Mouse (Mus musculus) embryonic fibroblast, embryonic 13.5 days (primary cell): ENCODE measurements around the gene Tle6. TPM values are rescaled to one million over a fixed set of nuclear protein-coding genes. Genes with fewer than 3 reads are reported as not detected.

Experiments used
- H3K27ac ChIP-seq: 2 replicates; pipeline ENCODE4 v1.5.1; 2012; ENCODE audit warnings: low read length, control low read depth, inconsistent platforms; ENCODE audit not compliant: insufficient read depth
- H3K4me1 ChIP-seq: 2 replicates; pipeline ENCODE4 v1.6.1; 2011; ENCODE audit warnings: low read length; ENCODE audit not compliant: control insufficient read depth, insufficient read depth
- H3K4me3 ChIP-seq: 2 replicates; pipeline ENCODE4 v1.5.1; 2011; ENCODE audit warnings: mild to moderate bottlenecking, control low read depth, low read length; ENCODE audit not compliant: insufficient read depth
- CTCF ChIP-seq: IDR thresholded peaks from 2 replicates; pipeline ENCODE4 v1.5.1; 2011; ENCODE audit warnings: mild to moderate bottlenecking, control low read depth, low read length, moderate library complexity, borderline replicate concordance; ENCODE audit not compliant: insufficient read depth
- POLR2A ChIP-seq: IDR thresholded peaks from 2 replicates; pipeline ENCODE4 v1.6.1; 2011; ENCODE audit warnings: low read depth, mild to moderate bottlenecking, control low read depth, low read length, moderate library complexity
- polyA plus RNA-seq: library from polyadenylated mRNA; stranded (reverse); fragments of >200 nt; gene quantifications from 2 replicates; pipeline ENCODE4 v1.2.4, GENCODE M21; 2011; ENCODE audit warnings: low read depth; ENCODE audit not compliant: missing spikeins, insufficient read length

Gene Tle6
- polyA plus RNA-seq, 1 experiment, result 26.4 TPM

- Histone ChIP-seq H3K4me1 (peaks cover 3% of the 10 kb centered on the region; the same call in 1 of the 2 replicates), H3K27ac (no peak overlapping the region), H3K4me3 (no peak overlapping the region)
- TF ChIP-seq CTCF (no peak), POLR2A (0 out of 2 replicates have a peak, but pooled peaks have one; percentile 3)
Measured at GRCm38 (mm10) chr10:81604019-81604967, 3.4 kb upstream of the Tle6 start.

DNA sequence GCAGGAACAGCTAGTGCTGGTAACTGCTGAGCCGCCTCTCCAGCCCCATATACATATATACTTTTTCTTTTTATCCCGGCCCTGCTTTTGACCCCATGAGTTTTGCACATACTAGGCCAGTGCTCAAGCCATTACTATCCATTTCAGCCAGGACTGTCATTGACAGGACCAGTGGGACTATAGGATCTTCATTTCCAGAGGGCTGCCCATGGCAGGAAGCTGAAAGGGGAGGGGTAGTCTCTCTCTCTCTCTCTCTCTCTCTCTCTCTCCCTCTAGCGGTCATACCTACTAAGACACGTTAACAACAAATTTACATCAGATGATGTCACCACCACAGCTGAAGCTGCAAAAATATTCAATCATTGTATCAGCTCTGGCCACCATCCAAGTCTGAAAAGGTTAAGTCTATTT lies 1.9 kb upstream of the Tle6 start:
- peaks cover 3% of the 10 kb centered on the region; the same call in 1 of the 2 replicates for H3K4me1 ChIP-seq
- no peak overlapping the region for H3K27ac ChIP-seq
- no peak overlapping the region for H3K4me3 ChIP-seq
- no peak for TF ChIP-seq CTCF
- TF ChIP-seq POLR2A, result no peak

GRCm38 (mm10) chr10:81601396-81601905 lies 578 bp upstream of the Tle6 start:
- Histone ChIP-seq H3K27ac (no peak overlapping the region), H3K4me1 (peaks cover 3% of the 10 kb centered on the region; the same call in 1 of the 2 replicates), H3K4me3 (no peak overlapping the region)
- TF ChIP-seq CTCF, result no peak
- TF ChIP-seq POLR2A, result no peak

GRCm38 (mm10) chr10:81600096-81600495 lies 777 bp downstream of the Tle6 start:
- no peak for TF ChIP-seq CTCF
- no peak for TF ChIP-seq POLR2A
- H3K4me1 ChIP-seq, result peaks cover 8% of the 10 kb centered on the region
- H3K27ac ChIP-seq, result no peak overlapping the region
- H3K4me3 ChIP-seq, result no peak overlapping the region

DNA sequence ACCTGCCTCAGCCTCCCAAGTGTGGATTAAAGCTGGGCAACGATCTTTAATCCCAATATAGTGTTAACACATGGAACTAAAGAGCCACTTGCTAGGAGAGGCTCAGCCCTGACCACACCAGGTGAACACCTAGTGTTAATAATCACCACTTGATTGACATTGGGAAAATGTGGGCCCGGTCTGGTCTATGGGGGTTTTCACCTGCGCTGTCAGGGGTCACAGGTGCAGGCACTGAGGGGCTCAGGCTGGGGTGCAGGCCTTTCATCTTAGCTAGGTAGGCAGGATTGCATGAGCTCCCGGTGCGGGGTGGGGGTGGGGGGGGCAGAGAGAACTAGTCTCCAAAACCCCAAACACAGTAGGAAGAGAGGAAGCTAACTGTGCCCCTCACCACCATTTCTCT lies 1.2 kb downstream of the Tle6 start:
- no peak overlapping the region for H3K27ac ChIP-seq
- TF ChIP-seq CTCF (no peak), POLR2A (no peak)
- no peak overlapping the region for H3K4me3 ChIP-seq
- peaks cover 6% of the 10 kb centered on the region for H3K4me1 ChIP-seq

DNA sequence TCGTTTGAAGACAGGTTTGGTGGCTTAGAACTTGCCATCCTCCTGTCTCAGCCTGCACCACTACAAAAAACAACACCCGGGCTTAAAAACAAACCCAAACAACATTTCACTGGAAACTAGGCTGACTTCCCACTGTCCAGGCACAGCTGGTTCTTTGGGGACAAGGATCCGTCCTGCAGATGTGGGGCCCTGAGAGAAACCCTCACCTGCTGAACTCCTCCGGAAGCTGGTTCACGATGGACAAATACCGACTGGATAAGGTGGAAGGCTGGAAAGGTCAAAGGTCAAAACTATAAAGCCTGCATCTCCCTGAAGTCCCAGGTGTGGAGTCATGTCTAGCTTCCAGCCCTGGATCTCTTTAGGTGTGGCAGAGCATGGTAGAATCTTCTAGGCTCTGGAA lies 2.0 kb downstream of the Tle6 start:
- no peak for TF ChIP-seq CTCF
- TF ChIP-seq POLR2A, result no peak
- no peak overlapping the region for H3K4me3 ChIP-seq
- peaks cover 6% of the 10 kb centered on the region for H3K4me1 ChIP-seq
- no peak overlapping the region for H3K27ac ChIP-seq

DNA sequence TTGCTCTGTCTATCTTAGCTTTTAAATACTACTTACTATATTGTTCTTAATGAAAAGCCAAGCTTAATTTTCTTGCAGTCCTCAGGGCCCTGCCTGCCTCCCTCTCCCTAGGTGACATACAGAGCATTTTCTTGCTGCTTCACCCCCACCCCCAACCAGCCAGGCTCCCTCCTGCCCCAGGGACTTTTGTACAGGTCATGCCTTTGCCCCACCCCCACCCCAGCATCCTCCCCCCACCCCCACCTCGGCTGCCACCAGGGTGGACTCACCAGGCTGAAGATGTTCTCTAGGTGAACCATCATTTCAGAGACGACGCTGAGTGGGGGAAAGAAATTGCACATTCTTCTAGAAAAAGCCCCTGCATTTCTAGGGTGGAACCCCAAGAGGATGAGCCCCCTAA lies 2.5 kb downstream of the Tle6 start:
- Histone ChIP-seq H3K27ac (no peak overlapping the region), H3K4me1 (peaks cover 6% of the 10 kb centered on the region), H3K4me3 (no peak overlapping the region)
- TF ChIP-seq CTCF (no peak), POLR2A (no peak)

- H3K4me3 ChIP-seq, result no peak overlapping the region
- H3K27ac ChIP-seq, result peak overlapping the region; percentile 57
- TF ChIP-seq CTCF (no peak), POLR2A (peak; percentile 77)
- H3K4me1 ChIP-seq, result peaks cover 6% of the 10 kb centered on the region
Measured at GRCm38 (mm10) chr10:81597137-81597950, 3.5 kb downstream of the Tle6 start.

DNA sequence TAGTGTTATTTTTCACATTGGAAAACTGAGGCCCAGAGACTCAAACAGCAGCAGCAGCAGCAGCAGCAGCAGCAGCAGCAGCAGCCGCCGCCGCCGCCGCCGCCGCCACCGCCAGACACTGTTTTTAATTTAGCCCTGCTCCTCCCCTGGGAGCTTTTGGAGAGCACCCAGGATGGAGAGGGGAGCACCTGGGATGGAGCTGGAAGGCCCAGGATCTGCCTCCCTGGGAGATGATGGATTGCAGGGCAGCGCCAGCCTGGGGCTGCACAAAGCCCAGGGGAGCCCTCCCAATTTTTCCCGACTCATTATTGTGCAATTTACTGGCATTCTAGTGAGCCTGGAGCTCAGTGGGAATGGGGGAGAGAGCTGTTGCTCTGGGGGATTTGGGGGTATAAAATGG lies 4.3 kb downstream of the Tle6 start:
- H3K4me1 ChIP-seq, result peaks cover 6% of the 10 kb centered on the region
- H3K4me3 ChIP-seq, result no peak overlapping the region
- TF ChIP-seq CTCF, result no peak
- no peak for TF ChIP-seq POLR2A
- peak overlapping the region; percentile 60 for H3K27ac ChIP-seq
